Mouse (Mus musculus): ENCODE measurements around the gene Fignl2. TPM values are rescaled to one million over a fixed set of nuclear protein-coding genes. Genes with fewer than 3 reads are reported as not detected.

Gene Fignl2
- polyA plus RNA-seq, 1 experiment = 0.01 TPM

DNA sequence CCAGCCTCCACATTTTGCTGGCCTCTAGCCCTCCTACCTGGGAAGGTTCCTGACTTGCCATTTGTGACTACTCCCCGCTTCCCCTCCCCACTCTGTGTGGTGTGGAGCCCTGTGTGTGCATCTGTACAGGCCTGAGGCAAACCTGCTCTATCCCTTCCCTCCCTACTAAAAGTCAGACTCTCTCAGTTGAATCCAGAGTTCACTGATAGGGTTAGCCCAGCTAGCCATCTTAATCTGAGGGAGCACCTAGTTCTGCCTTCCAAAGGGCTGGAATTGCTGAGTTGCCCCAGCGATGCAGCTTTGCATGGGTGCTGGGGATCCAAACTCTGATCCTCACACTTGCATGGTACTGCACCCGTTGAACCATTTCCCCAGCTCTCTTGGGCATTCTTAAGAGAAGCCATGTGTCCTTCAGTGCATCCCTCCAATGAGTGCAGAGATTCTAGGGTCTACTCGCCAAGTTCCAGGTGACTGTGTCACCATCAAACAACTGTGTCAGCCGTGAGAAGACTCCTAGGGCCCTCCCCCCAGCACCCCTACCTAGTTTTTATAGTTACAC, 29.9 kb downstream of the Fignl2 start:
- H3K4me3 ChIP-seq (ENCODE audit: insufficient read depth, poor library complexity, severe bottlenecking) = no peak overlapping the region

DNA sequence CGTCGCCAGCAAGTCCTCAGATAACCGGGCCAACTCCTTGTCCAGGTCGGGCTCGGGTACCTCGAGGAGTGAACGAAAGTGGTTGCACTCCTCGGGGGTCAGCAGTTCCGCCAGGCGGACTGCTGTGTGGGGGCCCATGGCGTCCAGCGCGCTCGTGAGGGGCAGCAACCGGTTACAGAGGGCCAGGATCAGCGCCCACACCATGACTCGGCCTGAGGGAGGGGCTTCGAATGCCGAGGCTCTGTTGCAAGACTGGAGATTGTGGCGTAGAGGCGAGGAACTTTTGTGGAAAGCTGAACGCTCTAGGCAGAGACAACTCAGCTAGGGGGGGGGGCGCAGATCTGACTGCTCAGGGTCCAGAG, 31.2 kb downstream of the Fignl2 start, which contains the start of gene Gm47841:
Gene Gm47841, minus strand, starts transcription at position 204 of the 362 bp plus-strand sequence.
- Histone ChIP-seq H3K36me3 (ENCODE audit: control insufficient read depth, insufficient read depth) (no peaks in the 10 kb centered on the region), H3ac (ENCODE audit: control insufficient read depth, insufficient read length, low read depth) (no peak within 1 kb of the TSS), H3K79me3 (ENCODE audit: low read depth) (no peaks in the 10 kb centered on the region), H3K4me3 (ENCODE audit: insufficient read depth, poor library complexity, severe bottlenecking) (no peak within 1 kb of the TSS), H3K27me3 (ENCODE audit: control insufficient read depth, insufficient read depth, insufficient read length) (peaks cover 80% of the 10 kb centered on the region), H3K79me2 (ENCODE audit: control insufficient read depth, insufficient read depth) (no peaks in the 10 kb centered on the region)
- no peak for TF ChIP-seq MYOG (IDR thresholded peaks at IDR 0.05; ENCODE audit: control insufficient read depth, extremely low read depth, insufficient read length)
- no peak for TF ChIP-seq MYOD1 (IDR thresholded peaks at IDR 0.05; ENCODE audit: control insufficient read depth, insufficient read length, low read depth)
- TF ChIP-seq CEBPB (IDR thresholded peaks at IDR 0.05; ENCODE audit: low read depth) = no peak
- no peak for TF ChIP-seq FOSL1 (IDR thresholded peaks at IDR 0.05; ENCODE audit: insufficient read depth, low read length, poor library complexity, severe bottlenecking)
- TF ChIP-seq CTCF (IDR thresholded peaks at IDR 0.05; ENCODE audit: control insufficient read depth, insufficient read depth, insufficient read length) = no peak
- no peak for TF ChIP-seq MAX (IDR thresholded peaks at IDR 0.05)
- no peak for TF ChIP-seq USF1 (IDR thresholded peaks at IDR 0.05; ENCODE audit: low read depth)

More for the DNA sequence above, 29.9 kb downstream of the Fignl2 start:
- Histone ChIP-seq H3ac (ENCODE audit: control insufficient read depth, insufficient read length, low read depth) (no peak overlapping the region), H3K79me2 (ENCODE audit: control insufficient read depth, insufficient read depth) (no peaks in the 10 kb centered on the region), H3K36me3 (ENCODE audit: control insufficient read depth, insufficient read depth) (no peaks in the 10 kb centered on the region), H3K27me3 (ENCODE audit: control insufficient read depth, insufficient read depth, insufficient read length) (peaks cover 70% of the 10 kb centered on the region), H3K79me3 (ENCODE audit: low read depth) (no peaks in the 10 kb centered on the region)
- no peak for TF ChIP-seq CEBPB (IDR thresholded peaks at IDR 0.05; ENCODE audit: low read depth)
- TF ChIP-seq MYOD1 (IDR thresholded peaks at IDR 0.05; ENCODE audit: control insufficient read depth, insufficient read length, low read depth) = no peak
- TF ChIP-seq CTCF (IDR thresholded peaks at IDR 0.05; ENCODE audit: control insufficient read depth, insufficient read depth, insufficient read length) = no peak
- TF ChIP-seq FOSL1 (IDR thresholded peaks at IDR 0.05; ENCODE audit: insufficient read depth, low read length, poor library complexity, severe bottlenecking) = no peak
- TF ChIP-seq MYOG (IDR thresholded peaks at IDR 0.05; ENCODE audit: control insufficient read depth, extremely low read depth, insufficient read length) = no peak
- no peak for TF ChIP-seq USF1 (IDR thresholded peaks at IDR 0.05; ENCODE audit: low read depth)
- no peak for TF ChIP-seq MAX (IDR thresholded peaks at IDR 0.05)

- Histone ChIP-seq H3K4me3 (ENCODE audit: insufficient read depth, poor library complexity, severe bottlenecking) (no peak overlapping the region), H3K36me3 (ENCODE audit: control insufficient read depth, insufficient read depth) (no peaks in the 10 kb centered on the region), H3K79me2 (ENCODE audit: control insufficient read depth, insufficient read depth) (no peaks in the 10 kb centered on the region), H3K79me3 (ENCODE audit: low read depth) (no peaks in the 10 kb centered on the region), H3K27me3 (ENCODE audit: control insufficient read depth, insufficient read depth, insufficient read length) (peaks cover 85% of the 10 kb centered on the region), H3ac (ENCODE audit: control insufficient read depth, insufficient read length, low read depth) (no peak overlapping the region)
- TF ChIP-seq MYOD1 (IDR thresholded peaks at IDR 0.05; ENCODE audit: control insufficient read depth, insufficient read length, low read depth) = no peak
- no peak for TF ChIP-seq MAX (IDR thresholded peaks at IDR 0.05)
Measured at GRCm38 (mm10) chr15:101046527-101047193, 31.7 kb downstream of the Fignl2 start.

- no peaks in the 10 kb centered on the region for H3K79me3 ChIP-seq (ENCODE audit: low read depth)
- no peaks in the 10 kb centered on the region for H3K79me2 ChIP-seq (ENCODE audit: control insufficient read depth, insufficient read depth)
- no peaks in the 10 kb centered on the region for H3K36me3 ChIP-seq (ENCODE audit: control insufficient read depth, insufficient read depth)
- H3K4me3 ChIP-seq (ENCODE audit: insufficient read depth, poor library complexity, severe bottlenecking) = no peak overlapping the region
- no peak overlapping the region for H3ac ChIP-seq (ENCODE audit: control insufficient read depth, insufficient read length, low read depth)
- TF ChIP-seq MYOG (IDR thresholded peaks at IDR 0.05; ENCODE audit: control insufficient read depth, extremely low read depth, insufficient read length) = no peak
- no peak for TF ChIP-seq MAX (IDR thresholded peaks at IDR 0.05)
- TF ChIP-seq CEBPB (IDR thresholded peaks at IDR 0.05; ENCODE audit: low read depth) = no peak
- TF ChIP-seq FOSL1 (IDR thresholded peaks at IDR 0.05; ENCODE audit: insufficient read depth, low read length, poor library complexity, severe bottlenecking) = no peak
- TF ChIP-seq MYOD1 (IDR thresholded peaks at IDR 0.05; ENCODE audit: control insufficient read depth, insufficient read length, low read depth) = no peak
- TF ChIP-seq USF1 (IDR thresholded peaks at IDR 0.05; ENCODE audit: low read depth) = no peak
- no peak for TF ChIP-seq CTCF (IDR thresholded peaks at IDR 0.05; ENCODE audit: control insufficient read depth, insufficient read depth, insufficient read length)
- H3K27me3 ChIP-seq (ENCODE audit: control insufficient read depth, insufficient read depth, insufficient read length) = peaks cover 87% of the 10 kb centered on the region
Measured at GRCm38 (mm10) chr15:101046039-101046526, 32.3 kb downstream of the Fignl2 start.

DNA sequence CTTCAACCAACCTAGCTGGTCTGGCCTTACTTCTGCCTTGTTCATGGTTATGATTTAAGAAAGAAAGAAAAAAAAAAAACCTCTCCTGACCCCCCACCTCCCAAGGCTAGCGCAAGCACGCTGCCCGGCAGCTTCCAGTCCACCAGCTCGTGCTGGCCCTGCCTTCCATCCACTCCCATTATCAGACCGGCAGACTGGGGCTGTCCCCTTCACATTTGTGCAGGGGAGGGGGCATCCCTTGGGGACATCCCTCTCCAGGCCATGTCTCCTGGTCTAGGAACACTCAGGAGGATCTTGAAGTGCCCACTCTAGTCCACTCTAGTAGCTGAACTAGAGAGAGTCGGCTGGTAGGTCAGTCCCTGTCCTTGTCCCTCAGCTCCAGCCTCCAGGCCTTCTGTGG, 33.8 kb downstream of the Fignl2 start:
- no peak overlapping the region for H3K4me3 ChIP-seq (ENCODE audit: insufficient read depth, poor library complexity, severe bottlenecking)
- H3K79me3 ChIP-seq (ENCODE audit: low read depth) = no peaks in the 10 kb centered on the region
- no peak overlapping the region for H3ac ChIP-seq (ENCODE audit: control insufficient read depth, insufficient read length, low read depth)
- H3K36me3 ChIP-seq (ENCODE audit: control insufficient read depth, insufficient read depth) = no peaks in the 10 kb centered on the region
- peaks cover 92% of the 10 kb centered on the region for H3K27me3 ChIP-seq (ENCODE audit: control insufficient read depth, insufficient read depth, insufficient read length)
- TF ChIP-seq FOSL1 (IDR thresholded peaks at IDR 0.05; ENCODE audit: insufficient read depth, low read length, poor library complexity, severe bottlenecking) (no peak), MAX (IDR thresholded peaks at IDR 0.05) (no peak), CEBPB (IDR thresholded peaks at IDR 0.05; ENCODE audit: low read depth) (no peak), CTCF (IDR thresholded peaks at IDR 0.05; ENCODE audit: control insufficient read depth, insufficient read depth, insufficient read length) (no peak), MYOD1 (IDR thresholded peaks at IDR 0.05; ENCODE audit: control insufficient read depth, insufficient read length, low read depth) (no peak), MYOG (IDR thresholded peaks at IDR 0.05; ENCODE audit: control insufficient read depth, extremely low read depth, insufficient read length) (no peak), USF1 (IDR thresholded peaks at IDR 0.05; ENCODE audit: low read depth) (no peak)
- no peaks in the 10 kb centered on the region for H3K79me2 ChIP-seq (ENCODE audit: control insufficient read depth, insufficient read depth)
